Mouse (Mus musculus) 3T3-L1 (cell line): ENCODE measurements around the gene Cab39l.
"Not testable (repeated sequence)": the region's sequence is repeated elsewhere in the genome, so short reads cannot be mapped to it uniquely, and the experiment has no call there.

Experiments used
- DNase-seq: peaks from one replicate; pipeline ENCODE4 v3.0.0-alpha.2; 2015; ENCODE audit warnings: low read depth, low spot score

Gene Cab39l

GRCm38 (mm10) chr14:59557886-59558285, 117.1 kb downstream of the Cab39l start:
- no peak for DNase-seq

GRCm38 (mm10) chr14:59566756-59567155, 126.0 kb downstream of the Cab39l start:
- no peak for DNase-seq

DNA sequence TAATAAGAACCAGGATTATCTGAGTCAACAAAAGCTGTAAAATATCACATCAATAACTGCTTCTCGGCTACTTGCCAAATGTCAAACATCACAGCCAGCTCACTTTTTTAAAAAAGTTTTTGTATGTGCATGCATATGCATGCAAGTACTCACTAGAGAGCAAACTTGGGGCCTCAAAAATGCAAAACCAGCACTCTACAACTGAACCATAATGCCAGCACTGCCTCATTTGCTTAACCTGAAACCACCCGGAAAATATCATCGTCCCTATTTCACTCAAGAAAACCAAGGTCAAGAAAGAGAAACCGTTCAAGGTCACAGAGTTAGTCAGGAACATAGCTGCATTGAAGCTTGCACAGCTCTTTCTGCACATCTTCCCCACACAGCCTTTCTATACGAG, 135.6 kb downstream of the Cab39l start:
- DNase-seq: no peak

- peak; percentile 77 for DNase-seq
Measured at GRCm38 (mm10) chr14:59590614-59591013, 149.8 kb downstream of the Cab39l start.

GRCm38 (mm10) chr14:59591901-59592300, 151.1 kb downstream of the Cab39l start:
- DNase-seq: no peak

- DNase-seq: no peak
Measured at GRCm38 (mm10) chr14:59592593-59592992, 151.8 kb downstream of the Cab39l start.

GRCm38 (mm10) chr14:59594988-59595387, 154.2 kb downstream of the Cab39l start:
- no peak for DNase-seq

DNA sequence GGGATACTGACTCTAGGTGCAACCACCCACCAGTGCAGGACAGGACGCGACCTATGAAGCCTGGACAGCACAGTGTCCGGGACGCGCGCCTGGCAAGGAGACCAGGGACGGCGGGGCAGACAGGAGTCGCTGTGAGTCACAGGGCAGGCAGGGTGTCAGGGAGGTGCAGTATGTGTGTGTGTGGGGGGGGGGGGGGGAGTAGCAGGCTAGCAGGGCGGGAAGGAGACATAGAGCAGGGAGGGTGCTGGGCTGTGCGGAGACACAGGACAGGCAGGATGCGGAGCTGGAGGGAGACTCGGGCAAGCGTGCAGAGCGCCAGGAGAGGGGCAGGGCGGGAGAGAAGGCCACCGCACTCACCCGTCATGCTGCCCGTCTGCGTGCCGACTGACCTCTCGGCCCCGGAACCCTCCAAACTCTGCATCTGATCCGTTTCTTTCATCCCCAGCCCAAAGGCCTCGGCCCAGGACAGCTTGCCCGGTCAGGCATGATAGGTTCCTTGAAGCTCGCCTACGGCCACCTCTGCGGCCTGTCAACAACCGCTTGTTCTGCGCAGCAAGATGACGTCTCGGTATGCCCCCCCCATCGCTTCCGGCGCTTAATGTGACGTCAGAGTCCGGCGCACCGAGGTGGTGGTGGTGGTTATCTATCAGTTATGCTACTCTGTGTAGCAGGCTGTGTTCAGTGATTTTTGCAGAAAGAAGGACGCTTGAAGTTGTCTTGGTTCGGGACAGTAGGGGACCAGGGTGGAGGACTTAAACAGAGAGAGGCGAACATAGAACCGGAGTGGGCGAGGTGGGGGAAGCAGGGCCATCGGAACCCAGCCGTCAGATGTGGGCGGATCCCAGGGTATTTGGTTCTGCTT, 156.9 kb downstream of the Cab39l start, which contains the start of gene Cdadc1:
TSS of gene Cdadc1 (minus strand) at position 562 of the 862 bp plus-strand sequence.
- DNase-seq: peak; percentile 88

GRCm38 (mm10) chr14:59598260-59598627, 157.5 kb downstream of the Cab39l start:
- no peak for DNase-seq

GRCm38 (mm10) chr14:59604002-59604645, 163.4 kb downstream of the Cab39l start:
- DNase-seq: peak; percentile 58

- DNase-seq: peak; percentile 79
Measured at GRCm38 (mm10) chr14:59605671-59606353, 165.0 kb downstream of the Cab39l start.

GRCm38 (mm10) chr14:59607021-59607420, 166.2 kb downstream of the Cab39l start:
- no peak for DNase-seq

DNA sequence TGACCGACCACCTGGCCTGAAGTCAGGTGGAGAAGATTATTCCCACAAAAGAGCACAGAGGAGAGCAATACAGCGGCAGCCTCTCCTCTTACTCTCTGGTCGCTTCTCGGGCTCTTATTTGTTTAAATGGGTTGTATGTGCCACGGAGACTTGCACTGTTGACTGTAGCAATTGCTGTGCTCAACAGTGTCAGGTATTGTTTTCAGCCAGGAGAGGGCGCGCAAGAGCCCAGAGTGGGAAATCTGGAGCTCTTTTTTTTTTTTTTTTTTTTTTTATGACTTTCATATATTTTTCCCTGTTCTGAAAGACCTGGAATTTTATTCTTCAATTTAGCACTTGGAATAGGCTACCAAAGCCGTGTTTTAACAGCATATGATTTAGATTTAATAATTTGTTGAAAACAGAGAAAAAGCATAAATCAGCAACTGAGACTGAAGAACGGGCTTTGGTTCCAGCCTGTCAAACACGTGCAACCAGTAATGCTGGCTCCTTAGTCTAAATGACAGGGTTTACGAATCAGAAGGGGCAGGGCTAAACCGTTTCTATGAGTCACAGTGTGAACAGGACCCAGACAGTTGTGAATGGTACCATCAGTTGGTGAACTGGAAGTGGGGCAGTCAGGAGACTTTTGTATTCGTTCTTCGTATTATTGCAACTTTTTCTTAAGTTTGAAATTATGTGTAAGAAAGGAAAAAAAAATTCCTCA, 172.3 kb downstream of the Cab39l start:
- peak; percentile 73 for DNase-seq

- not testable (repeated sequence) for DNase-seq
Measured at GRCm38 (mm10) chr14:59614149-59614548, 173.4 kb downstream of the Cab39l start.

DNA sequence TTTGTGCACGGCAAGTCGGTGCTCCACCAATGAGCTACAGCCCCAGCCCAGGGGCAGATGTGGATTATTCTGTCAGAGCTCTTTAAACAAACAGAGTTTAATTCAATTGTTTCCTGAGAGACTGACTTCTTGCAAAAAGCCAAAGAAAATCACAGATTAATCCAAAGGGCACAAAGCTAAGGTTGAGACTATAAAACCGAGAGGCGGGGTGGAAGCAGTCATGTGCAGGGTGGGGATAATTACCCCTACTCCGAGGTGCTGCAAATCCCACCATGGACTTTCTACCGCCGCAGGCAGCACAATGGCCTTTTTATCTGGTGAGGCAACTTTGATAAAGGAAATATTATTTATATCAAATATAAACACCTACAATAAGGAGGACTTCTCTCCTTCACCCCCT, 176.0 kb downstream of the Cab39l start:
- DNase-seq: no peak

DNA sequence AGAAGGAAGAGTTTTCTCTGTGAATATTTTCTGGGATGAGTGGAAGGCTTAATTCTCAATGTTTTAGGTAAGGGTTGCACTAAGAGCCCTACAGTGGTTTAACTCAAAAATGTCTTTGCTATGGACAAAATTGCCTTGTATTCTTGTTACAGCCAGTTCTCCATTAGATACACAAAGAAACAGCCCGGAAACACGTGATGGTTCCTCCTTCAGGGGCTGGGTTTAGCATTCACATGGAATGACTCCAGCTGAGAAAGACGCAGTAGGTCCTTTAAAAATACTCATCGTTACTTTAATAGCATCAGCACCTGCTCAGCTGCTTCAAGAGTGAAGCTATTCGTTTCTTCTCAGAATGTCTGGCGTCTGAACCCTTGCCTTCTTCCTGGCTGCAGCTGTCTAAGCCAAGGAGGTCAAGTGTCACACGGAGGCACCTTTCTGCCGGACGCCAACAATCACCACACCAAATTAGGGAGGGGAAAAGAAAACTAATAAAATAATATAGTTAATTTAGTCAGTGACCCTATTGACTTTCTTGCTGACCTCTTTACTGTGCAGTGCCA, 183.6 kb downstream of the Cab39l start:
- no peak for DNase-seq

GRCm38 (mm10) chr14:59625158-59625805, 184.5 kb downstream of the Cab39l start, which contains the start of gene Shisa2:
TSS of gene Shisa2 (plus strand) at chr14:59625308.
- no peak for DNase-seq

DNA sequence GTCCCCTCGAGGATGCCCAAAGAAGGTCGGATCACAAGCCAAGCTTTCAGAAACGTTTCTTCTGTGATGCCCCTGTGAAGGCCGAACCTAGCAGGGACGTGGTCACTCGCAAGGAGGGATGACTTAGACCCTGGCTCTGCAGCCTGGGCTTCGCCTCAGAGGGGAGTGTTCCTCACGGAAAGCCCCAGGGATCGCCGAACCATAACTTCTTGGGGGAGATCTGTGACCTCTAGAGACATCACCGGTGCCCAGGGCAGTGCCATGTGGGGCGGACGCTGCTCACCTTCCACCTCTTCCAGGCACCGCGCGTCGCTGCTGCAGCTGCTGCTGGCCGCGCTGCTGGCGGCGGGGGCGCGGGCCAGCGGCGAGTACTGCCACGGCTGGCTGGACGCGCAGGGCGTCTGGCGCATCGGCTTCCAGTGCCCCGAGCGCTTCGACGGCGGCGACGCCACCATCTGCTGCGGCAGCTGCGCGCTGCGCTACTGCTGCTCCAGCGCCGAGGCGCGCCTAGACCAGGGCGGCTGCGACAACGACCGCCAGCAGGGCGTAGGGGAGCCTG, 185.1 kb downstream of the Cab39l start:
- DNase-seq: no peak

DNA sequence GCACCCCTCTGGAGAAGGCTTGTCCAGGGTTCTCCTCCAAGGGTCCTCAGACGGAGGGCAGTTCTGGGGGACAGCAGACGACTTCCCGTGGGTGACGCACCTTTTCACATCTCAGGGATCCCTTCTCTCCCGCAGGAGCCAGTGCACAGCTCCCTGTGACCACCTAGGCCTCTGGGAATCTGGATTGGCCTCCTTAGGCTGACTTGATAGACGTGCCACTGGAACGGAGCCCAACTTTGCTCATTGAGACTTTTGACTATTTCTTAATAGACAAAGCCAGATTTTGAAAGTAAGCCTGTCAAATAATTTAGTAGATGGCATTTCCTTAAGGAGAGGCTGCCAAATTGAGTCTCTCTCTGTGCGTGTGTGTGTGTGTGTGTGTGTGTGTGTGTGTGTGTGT, 185.9 kb downstream of the Cab39l start:
- DNase-seq: no peak

- DNase-seq: no peak
Measured at GRCm38 (mm10) chr14:59627142-59627680, 186.4 kb downstream of the Cab39l start.
